Mouse (Mus musculus) CH12.LX (cell line): ENCODE results near the gene Asb11. TPM values are rescaled to one million over a fixed set of nuclear protein-coding genes. Genes with fewer than 3 reads are reported as not detected.

Source experiments
- DNase-seq: peaks from one replicate; pipeline ENCODE4 v3.0.0-alpha.2; 2013; ENCODE audit errors: extremely low read depth
- H3K27ac ChIP-seq: 2 replicates; pipeline ENCODE4 v1.5.1; 2012; ENCODE audit warnings: low read depth, mild to moderate bottlenecking, control low read depth, moderate library complexity; ENCODE audit not compliant: insufficient read depth
- H3K27me3 ChIP-seq: replicated peaks from 2 replicates; pipeline ENCODE3; 2012; ENCODE audit warnings: inconsistent platforms
- H3K36me3 ChIP-seq, 2 experiments: replicated peaks in 1 of 2; 2 replicates each; pipeline versions ENCODE3 to v1.6.1; 2012; ENCODE audit warnings: inconsistent platforms in 1 of 2, low read length in 1 of 2, mild to moderate bottlenecking in 1 of 2, mixed read lengths in 1 of 2, moderate library complexity in 1 of 2; ENCODE audit not compliant: control insufficient read depth in 1 of 2, insufficient read depth in 1 of 2
- H3K4me1 ChIP-seq, 2 experiments: 2 replicates each; pipeline ENCODE4 v1.6.1; 2012; ENCODE audit warnings: inconsistent platforms in 1 of 2, moderate library complexity in 1 of 2; ENCODE audit not compliant: insufficient read depth in 2 of 2, control insufficient read depth in 1 of 2
- H3K4me2 ChIP-seq: 2 replicates; pipeline ENCODE4 v1.6.1; 2012; ENCODE audit warnings: low read depth, mild to moderate bottlenecking, control low read depth; ENCODE audit not compliant: poor library complexity, insufficient read depth, severe bottlenecking
- H3K4me3 ChIP-seq, 3 experiments: fragments of 150-350 bp in 1 of 3; sonication (generic) in 1 of 3; replicated peaks in 1 of 3; 2 replicates each; pipeline versions ENCODE3 to v1.5.1; 2011 to 2012; ENCODE audit warnings: low read depth in 2 of 3, low read length in 2 of 3, mild to moderate bottlenecking in 2 of 3, moderate library complexity in 2 of 3, control low read depth in 1 of 3, improper control_type of control experiment in 1 of 3, inconsistent platforms in 1 of 3, mixed read lengths in 1 of 3; ENCODE audit not compliant: poor library complexity in 1 of 3
- H3K79me2 ChIP-seq: replicated peaks from 2 replicates; pipeline ENCODE4 v1.6.1; 2012; ENCODE audit warnings: mild to moderate bottlenecking, moderate library complexity; ENCODE audit not compliant: control insufficient read depth, poor library complexity, insufficient read depth, severe bottlenecking; ENCODE audit errors: extremely low read depth
- H3K9ac ChIP-seq: 2 replicates; pipeline ENCODE4 v1.6.1; 2012; ENCODE audit warnings: low read depth, mild to moderate bottlenecking, control low read depth, moderate library complexity; ENCODE audit not compliant: insufficient read depth
- H3K9me3 ChIP-seq: replicated peaks from 2 replicates; pipeline ENCODE3; 2012; ENCODE audit warnings: low read length, inconsistent platforms, mixed read lengths
- BHLHE40 ChIP-seq: IDR thresholded peaks from 2 replicates; pipeline ENCODE4 v1.6.1; 2011; ENCODE audit warnings: mild to moderate bottlenecking, low read depth, low read length, improper control_type of control experiment
- ETS1 ChIP-seq: conservative IDR thresholded peaks from 2 replicates; pipeline ENCODE4 v1.6.1; 2012; ENCODE audit warnings: low read depth, mild to moderate bottlenecking, inconsistent platforms, low read length, improper control_type of control experiment, moderate library complexity
- MAX ChIP-seq: IDR thresholded peaks from 2 replicates; pipeline ENCODE4 v1.6.1; 2011; ENCODE audit warnings: low read length, improper control_type of control experiment
- NELFE ChIP-seq: IDR thresholded peaks from 2 replicates; pipeline ENCODE4 v1.6.1; 2011; ENCODE audit warnings: low read depth, low read length, improper control_type of control experiment
- POLR2A ChIP-seq: IDR thresholded peaks from 2 replicates; pipeline ENCODE4 v1.6.1; 2011; ENCODE audit warnings: low read depth, mild to moderate bottlenecking, improper control_type of control experiment, low read length
- TBP ChIP-seq: conservative IDR thresholded peaks from 2 replicates; pipeline ENCODE4 v1.6.1; 2011; ENCODE audit warnings: low read depth, low read length, improper control_type of control experiment
- USF1 ChIP-seq: IDR thresholded peaks from 2 replicates; pipeline ENCODE4 v1.6.1; 2014; ENCODE audit warnings: low read depth, mild to moderate bottlenecking, inconsistent platforms, low read length, improper control_type of control experiment
- USF2 ChIP-seq: conservative IDR thresholded peaks from 2 replicates; pipeline ENCODE4 v1.6.1; 2011; ENCODE audit warnings: low read depth, low read length, improper control_type of control experiment
- ZC3H11A ChIP-seq: IDR thresholded peaks from 2 replicates; pipeline ENCODE4 v1.6.1; 2012; ENCODE audit warnings: low read depth, mild to moderate bottlenecking, inconsistent platforms, low read length, improper control_type of control experiment
- ZMIZ1 ChIP-seq: IDR thresholded peaks from 2 replicates; pipeline ENCODE4 v1.6.1; 2012; ENCODE audit warnings: low read depth, mild to moderate bottlenecking, inconsistent platforms, low read length, improper control_type of control experiment
- dilution Hi-C: fragments of 300-500 bp; cut with MboI; formaldehyde crosslinking; loops from 2 replicates; pipeline ENCODE4 v1.14.3; 2020; ENCODE audit warnings: low sequenced_read_pairs; ENCODE audit not compliant: extremely low pct_unique_long_range_greater_than_20kb, extremely low pct_ligation_motif_present
- in situ Hi-C: fragments of 300-500 bp; cut with MboI; formaldehyde crosslinking; loops from 3 replicates; pipeline ENCODE4 v1.14.3; 2019; ENCODE audit warnings: low sequenced_read_pairs, low pct_ligation_motif_present, low pct_unique_long_range_greater_than_20kb, mixed read lengths
- polyA plus RNA-seq: library from polyadenylated mRNA; unstranded; fragments of >175 nt; gene quantifications from 2 replicates; pipeline ENCODE4 v1.2.1, GENCODE M21; 2012; ENCODE audit warnings: low read depth; ENCODE audit not compliant: insufficient read length
- total RNA-seq, 2 experiments: library from RNA; depleted of rRNA; stranded (reverse); fragments of 300-350 nt in 1 of 2; fragments of >200 nt in 1 of 2; gene quantifications; 2 replicates each; pipeline ENCODE4 v1.2.3; 2012 to 2014

Gene Asb11
- total and polyA plus RNA-seq, 3 experiments: not detected

- in situ Hi-C loops: no loop called here
- Histone ChIP-seq H3K27ac (no peak overlapping the region), H3K4me3 (no peak overlapping the region), H3K4me1 (no peaks in the 10 kb centered on the region), H3K9me3 (no peaks in the 10 kb centered on the region), H3K4me2 (no peak overlapping the region), H3K9ac (no peak overlapping the region), H3K27me3 (no peaks in the 10 kb centered on the region), H3K36me3 (no peaks in the 10 kb centered on the region), H3K79me2 (no peaks in the 10 kb centered on the region)
- DNase-seq: no peak
- dilution Hi-C loops: no loop called here
- no peak for TF ChIP-seq ZC3H11A
- no peak for TF ChIP-seq USF2
- no peak for TF ChIP-seq POLR2A
- TF ChIP-seq BHLHE40: no peak
- no peak for TF ChIP-seq MAX
- no peak for TF ChIP-seq NELFE
- no peak for TF ChIP-seq ZMIZ1
- no peak for TF ChIP-seq ETS1
- no peak for TF ChIP-seq USF1
- TF ChIP-seq TBP: no peak
Measured at GRCm38 (mm10) chrX:164508728-164509127, 71.9 kb downstream of the Asb11 start.

Other genes with a start within 250 kb of the Asb11 start
- gene Bmx, start 178.8 kb upstream of the Asb11 start, total RNA-seq (2012; rRNA removed): not detected in 2 replicates
- gene Bmx, start 178.8 kb upstream of the Asb11 start, total RNA-seq (2014; rRNA removed): 0.08 TPM in 1 of 2 replicates, not detected in the other
- not detected in 2 replicates for gene Bmx, start 178.8 kb upstream of the Asb11 start, polyA plus RNA-seq
- gene Pir, start 167.6 kb upstream of the Asb11 start, total RNA-seq (2012; rRNA removed): not detected in 2 replicates
- not detected in 2 replicates for gene Pir, start 167.6 kb upstream of the Asb11 start, total RNA-seq (2014; rRNA removed)
- not detected in 2 replicates for gene Pir, start 167.6 kb upstream of the Asb11 start, polyA plus RNA-seq
- gene Vegfd, start 63.6 kb upstream of the Asb11 start, total RNA-seq (2012; rRNA removed): not detected in 2 replicates
- gene Vegfd, start 63.6 kb upstream of the Asb11 start, total RNA-seq (2014; rRNA removed): 0.28 TPM in 1 of 2 replicates, not detected in the other
- not detected in 2 replicates for gene Vegfd, start 63.6 kb upstream of the Asb11 start, polyA plus RNA-seq
- 9.2 and 10.0 TPM in 2 replicates for gene Piga, start 17.2 kb upstream of the Asb11 start, total RNA-seq (2012; rRNA removed)
- gene Piga, start 17.2 kb upstream of the Asb11 start, total RNA-seq (2014; rRNA removed): 17.8 and 18.5 TPM in 2 replicates
- gene Piga, start 17.2 kb upstream of the Asb11 start, polyA plus RNA-seq: 13.0 and 14.7 TPM in 2 replicates
- gene Asb9, start 69.3 kb downstream of the Asb11 start, total RNA-seq (2012; rRNA removed): not detected in 2 replicates
- gene Asb9, start 69.3 kb downstream of the Asb11 start, total RNA-seq (2014; rRNA removed): not detected in 2 replicates
- gene Asb9, start 69.3 kb downstream of the Asb11 start, polyA plus RNA-seq: not detected in 2 replicates